Mouse (Mus musculus) lung, postnatal 0 days (tissue): ENCODE results near the gene Pbld2.

ENCODE experiments used
- CTCF ChIP-seq: IDR thresholded peaks from 2 replicates; pipeline ENCODE4 v1.5.1; 2016; ENCODE audit warnings: antibody characterized with exemption, mild to moderate bottlenecking
- EP300 ChIP-seq: IDR thresholded peaks from 2 replicates; pipeline ENCODE4 v1.6.1; 2016; ENCODE audit warnings: antibody characterized with exemption, mild to moderate bottlenecking, control low read depth

GRCm38 (mm10) chr10:63065988-63066387, 41.9 kb downstream of the Pbld2 start:
- TF ChIP-seq CTCF (peak; percentile 95), EP300 (no peak)
